Mouse (Mus musculus) lung, adult 2 months (tissue): ENCODE data around the gene Cyth1.

ENCODE experiments used
- CTCF ChIP-seq: fragments of 200-500 bp; IDR thresholded peaks from 2 replicates; pipeline ENCODE4 v1.5.1; 2011; ENCODE audit warnings: mild to moderate bottlenecking, low read length, control low read depth; ENCODE audit not compliant: insufficient read depth
- POLR2A ChIP-seq: fragments of 200-500 bp; IDR thresholded peaks from 2 replicates; pipeline ENCODE4 v1.6.1; 2011; ENCODE audit warnings: low read depth, mild to moderate bottlenecking, control low read depth, low read length, borderline replicate concordance; ENCODE audit errors: extremely low read depth

- TF ChIP-seq CTCF, result no peak
- no peak for TF ChIP-seq POLR2A
These were observed 18.5 kb downstream of the Cyth1 start for GRCm38 (mm10) chr11:118229941-118230340.
